Mouse (Mus musculus) hindlimb bud, embryonic 11.5 days (tissue): ENCODE measurements at regions not wholly inside any gene's neighbourhood (a gene's known extent, or its start where the extent isn't known, plus 50 kb on each side); places are given as distances from the start of the nearest gene placed in this dataset.
"Not testable (repeated sequence)": the region's sequence is repeated elsewhere in the genome, so short reads cannot be mapped to it uniquely, and the experiment has no call there.

Source experiments
- DNase-seq: peaks from one replicate; pipeline ENCODE4 v3.0.0-alpha.2; 2012; ENCODE audit warnings: low read depth, low spot score; ENCODE audit errors: extremely low spot score

DNA sequence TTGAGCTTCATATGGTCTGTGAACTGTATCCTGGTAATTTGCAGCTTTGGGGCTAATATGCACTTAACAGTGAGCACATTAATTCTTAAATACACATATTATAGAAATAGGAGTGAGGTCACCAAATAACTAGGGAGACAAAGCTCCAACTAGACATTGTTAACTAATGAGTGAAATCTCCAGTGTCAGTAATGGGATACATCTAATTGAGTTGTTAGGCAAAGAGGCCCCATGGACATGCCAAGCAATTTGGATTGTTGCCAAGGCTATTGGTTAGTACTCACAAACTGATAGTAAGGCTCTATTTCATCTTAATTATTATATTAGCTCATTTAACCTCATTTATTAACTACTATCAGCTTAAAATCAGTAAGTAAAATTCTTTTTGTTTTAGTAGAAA, 698.5 kb downstream of the Triml1 start:
- DNase-seq, result no peak

DNA sequence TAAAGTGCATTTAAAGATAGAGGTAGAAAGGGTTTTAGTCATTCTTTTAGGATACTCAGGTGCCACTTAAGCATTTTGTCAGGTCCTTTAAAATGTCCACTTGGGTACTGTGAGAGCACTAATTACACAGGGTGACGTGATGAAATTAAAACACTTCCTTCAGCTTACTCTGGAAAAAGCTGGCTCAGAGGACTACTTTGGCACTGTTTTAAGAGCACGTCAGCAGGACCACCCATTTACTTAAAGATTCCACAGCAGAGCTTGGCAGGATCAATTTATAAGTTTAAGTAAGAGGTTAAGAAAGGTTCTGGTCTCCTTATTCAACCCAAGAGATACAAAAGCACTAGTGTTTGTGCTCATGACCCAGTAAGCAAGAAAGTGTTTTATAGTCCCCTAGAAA, 738.7 kb downstream of the Triml1 start:
- no peak for DNase-seq

DNA sequence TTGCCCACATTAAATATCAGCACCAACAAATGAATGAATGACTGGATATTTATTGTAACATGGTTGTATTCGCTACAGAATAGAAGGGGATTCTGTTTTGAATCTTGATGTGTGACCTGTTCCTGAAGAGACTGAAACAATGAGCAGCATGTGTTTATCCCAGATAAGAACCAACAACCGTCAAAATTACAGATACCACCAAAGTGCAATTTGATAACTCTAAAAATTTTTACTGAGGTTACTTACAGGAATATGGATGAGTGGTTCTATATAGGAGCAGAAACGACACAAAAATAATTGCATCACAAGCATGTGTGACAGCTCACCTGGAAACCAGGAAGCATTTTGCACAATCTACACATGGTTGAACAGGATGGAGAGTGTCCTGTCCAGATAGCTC, 744.4 kb downstream of the Triml1 start:
- DNase-seq, result no peak

DNA sequence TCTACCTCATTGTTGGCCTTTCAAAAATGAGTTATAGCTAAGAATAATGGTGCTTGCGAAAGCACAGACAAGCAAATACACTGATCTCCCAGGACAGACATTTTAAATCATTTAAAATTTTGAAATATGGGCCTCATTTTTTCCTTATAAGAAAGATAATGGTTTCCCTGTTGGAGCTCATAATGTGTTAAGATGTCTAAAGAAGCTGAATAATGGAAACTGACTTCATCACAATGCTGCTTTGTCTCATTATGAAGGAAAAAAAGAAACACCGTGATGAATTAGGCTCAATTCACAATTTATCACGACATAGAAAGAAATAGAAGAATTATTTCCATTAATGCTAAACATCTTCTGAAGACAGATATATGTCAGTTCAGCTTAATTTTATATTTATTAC, 752.5 kb downstream of the Triml1 start:
- DNase-seq, result no peak

DNA sequence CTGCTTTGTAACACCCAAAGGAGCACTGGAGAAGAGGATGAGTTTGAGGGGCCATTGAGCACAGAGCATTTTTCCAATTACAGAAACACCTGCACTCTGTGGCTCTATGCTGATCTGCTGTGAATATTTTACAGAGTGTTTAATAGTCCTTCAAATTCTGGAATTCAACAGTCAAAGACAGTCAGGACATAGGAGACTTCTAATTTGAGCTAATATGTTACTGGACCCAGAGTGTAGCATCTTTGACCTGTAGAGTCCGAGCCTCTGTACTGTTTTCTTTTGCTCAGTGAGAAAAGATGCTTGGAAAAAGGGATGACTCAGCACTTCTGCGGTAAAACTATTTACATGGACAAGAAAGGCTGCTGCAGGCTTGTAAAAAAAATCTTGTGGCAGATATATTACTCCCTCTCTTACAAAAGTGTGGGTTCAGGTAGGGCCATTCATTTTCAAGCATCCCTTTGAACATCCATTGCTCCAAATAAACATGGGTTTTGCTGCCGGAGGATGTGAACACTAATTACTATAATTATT, 793.1 kb downstream of the Triml1 start:
- DNase-seq, result no peak

DNA sequence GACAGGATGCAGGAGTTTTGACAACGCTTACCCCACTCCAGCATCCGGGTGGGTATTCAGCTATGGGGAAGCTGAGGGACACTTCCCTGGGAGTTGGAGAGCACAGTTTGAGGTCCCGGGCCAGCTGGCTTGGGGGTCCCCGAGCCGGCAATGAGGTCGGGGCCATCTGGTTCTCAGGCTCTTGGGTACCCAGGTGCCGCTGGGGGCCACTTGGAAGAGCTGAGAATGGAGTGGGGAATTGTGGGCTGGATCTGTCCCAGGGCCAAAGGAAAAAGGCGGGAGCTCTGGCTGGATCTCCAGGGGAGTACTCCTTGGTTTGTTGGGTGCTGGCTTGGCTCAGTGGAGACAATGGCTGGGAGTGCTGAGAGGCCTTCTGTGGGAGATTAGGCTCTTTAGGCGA, 806.6 kb downstream of the Triml1 start:
- DNase-seq, result no peak

DNA sequence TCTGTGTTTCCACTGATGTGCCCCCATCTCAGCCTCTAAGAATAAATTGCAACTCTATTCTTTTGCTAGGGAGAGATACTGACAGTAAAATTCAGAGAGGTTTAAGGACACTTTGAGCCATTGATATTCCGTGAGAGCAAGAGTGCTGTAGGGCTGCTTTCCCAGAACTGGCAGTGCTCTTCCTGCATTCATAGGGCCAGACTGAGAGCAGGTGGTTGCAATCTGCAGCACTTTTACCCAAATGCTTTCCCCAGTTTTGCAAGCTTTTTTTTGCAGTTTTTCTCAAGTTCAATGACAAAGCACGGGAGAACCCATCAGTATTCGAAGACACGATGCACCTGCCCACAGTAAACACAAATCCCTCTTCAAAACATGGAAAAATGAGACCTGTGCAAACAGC, 816.6 kb downstream of the Triml1 start:
- DNase-seq, result no peak

DNA sequence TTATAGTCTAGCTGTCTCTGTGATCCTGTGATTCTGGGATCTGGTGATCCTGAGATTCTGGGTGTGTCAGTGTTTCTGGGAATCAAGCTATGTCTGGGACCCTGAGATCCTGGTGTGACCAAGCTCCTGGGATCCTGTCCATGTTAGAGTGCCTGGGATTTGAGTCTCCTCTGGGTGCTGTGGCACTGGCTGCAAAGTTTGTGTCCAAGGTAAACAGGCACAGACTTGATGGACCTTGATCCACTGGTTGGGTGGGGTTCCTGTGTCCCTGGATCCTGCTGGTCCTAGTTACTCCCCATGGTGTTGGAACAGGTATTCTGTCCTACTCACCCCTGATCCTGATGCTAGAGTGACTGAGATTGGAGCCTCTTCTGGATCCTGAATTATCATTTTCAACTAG, 818.4 kb downstream of the Triml1 start:
- DNase-seq, result no peak

DNA sequence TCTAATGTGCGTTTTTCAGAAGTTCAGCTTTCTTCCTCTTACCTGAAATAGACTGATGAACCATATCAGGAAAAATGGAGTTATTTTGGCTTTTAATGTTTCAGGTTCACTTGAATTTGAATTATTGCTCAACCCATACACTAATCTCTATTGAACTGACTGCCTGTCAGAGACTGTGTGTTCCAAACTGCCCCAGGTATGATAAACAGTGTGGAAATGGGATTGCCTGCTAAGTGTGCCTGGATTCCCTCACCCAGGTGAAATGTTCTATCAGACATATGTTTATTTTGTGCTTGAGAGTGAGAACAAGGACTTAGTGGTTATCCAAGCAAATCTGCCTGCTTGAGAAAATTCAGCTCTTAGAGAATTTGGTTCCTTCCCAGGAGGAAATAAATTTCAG, 830.2 kb downstream of the Triml1 start:
- DNase-seq, result no peak

DNA sequence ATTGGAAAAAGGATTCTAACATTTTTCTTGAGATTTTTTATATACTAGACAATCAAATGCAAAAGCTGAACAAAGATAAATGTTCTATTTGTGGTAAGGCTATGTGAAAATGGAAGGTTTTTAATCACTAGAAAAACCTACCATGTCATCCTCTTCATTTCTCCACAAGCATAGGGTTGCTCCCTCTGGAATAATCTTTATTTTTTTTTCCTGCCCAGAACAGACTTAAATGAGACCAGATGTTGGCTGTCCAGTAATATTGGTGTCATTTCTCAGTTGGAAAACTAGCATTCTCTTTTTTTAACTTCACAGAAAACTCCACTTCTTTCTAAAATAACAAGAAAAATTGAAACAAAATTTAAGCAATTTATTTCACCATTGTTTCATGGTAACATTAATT, 849.9 kb downstream of the Triml1 start:
- DNase-seq, result no peak

DNA sequence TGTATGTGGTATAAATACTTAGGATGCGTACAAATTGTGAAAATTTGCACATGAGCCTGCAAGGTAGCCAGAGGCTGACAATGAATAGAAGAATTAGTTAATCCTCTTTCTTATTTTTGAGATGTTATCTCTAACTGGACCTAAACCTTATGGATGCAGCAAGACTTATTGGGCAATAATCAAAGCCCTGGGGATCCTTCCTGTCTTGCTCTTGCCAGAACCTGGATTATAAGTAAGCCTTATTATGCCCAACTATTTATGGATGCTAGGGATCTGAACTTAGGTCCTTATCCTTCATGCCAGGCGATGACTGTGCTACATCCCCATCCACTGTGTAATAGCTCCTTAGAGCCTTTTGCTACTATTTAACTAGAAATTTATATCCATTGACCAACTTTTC, 859.3 kb downstream of the Triml1 start:
- DNase-seq, result no peak

DNA sequence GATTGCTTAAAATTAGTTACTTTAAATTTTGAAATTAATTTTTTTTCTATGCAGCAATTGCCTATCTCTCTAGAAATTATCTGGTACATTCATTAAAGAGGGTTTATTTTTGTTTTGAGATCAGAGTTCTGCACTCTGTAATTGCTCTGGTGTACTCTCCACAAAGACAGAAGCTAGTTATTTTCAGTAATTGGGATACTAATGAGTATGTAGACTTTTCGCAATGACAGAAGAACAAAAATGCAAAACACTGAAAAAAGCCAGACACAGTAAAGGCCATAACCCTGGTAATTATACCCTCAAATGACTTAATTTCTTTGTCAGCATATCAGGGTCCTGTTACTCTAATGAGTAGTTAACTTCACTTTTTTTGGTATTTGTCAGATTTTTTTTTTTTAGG, 836.5 kb upstream of the Frg1 start:
- no peak for DNase-seq

DNA sequence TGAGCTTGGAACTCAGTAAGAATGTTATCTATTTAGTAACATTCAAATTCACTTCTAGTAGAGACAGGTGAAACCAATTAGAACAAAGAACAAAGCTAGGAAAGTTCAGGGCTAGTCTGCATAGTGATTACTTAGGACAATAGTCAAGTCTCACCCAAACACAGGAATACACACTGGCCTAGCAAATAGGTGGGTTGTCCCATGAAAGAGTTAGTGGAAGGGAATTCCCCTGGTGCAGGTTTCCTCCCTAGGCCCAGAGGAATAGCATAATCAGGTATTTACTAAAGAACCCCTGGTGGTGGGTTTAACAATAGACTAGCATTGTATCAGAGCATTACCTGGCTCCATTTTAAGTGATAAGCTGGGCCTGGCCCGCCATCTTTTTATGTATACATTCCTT, 825.4 kb upstream of the Frg1 start:
- not testable (repeated sequence) for DNase-seq

DNA sequence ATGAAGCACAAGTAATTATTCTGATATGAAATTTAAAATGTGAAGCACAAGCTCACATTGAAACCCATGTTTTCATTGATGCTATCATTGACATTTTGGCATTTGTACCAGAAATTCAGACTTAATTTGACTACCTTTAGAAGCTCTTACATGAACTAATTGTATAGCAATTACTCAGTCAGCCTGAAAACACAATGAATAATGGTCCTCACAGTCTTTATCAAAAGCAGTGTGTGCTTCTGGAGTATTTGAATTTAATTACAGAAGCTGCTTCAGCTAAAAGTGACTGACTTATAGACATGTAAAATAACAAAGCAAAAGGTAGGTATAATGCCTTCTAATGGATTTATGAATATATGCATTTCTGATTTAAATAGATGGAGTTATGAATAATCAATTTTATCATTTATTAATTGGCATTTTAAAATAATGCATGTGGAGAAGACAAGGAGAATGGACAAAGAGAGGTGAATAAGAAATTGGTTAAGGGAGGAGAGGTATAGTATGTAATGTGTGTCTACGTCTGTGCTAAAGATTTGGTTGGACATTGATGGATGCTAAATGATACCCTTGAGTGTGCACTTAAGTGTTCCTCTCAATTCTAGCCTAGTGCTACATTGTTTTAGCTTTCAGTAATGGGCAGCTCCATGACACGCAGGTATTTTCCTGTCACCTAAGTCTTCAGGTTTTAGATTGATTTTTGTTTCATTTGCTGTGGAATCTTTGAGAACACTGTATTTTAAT, 803.2 kb upstream of the Frg1 start:
- no peak for DNase-seq

DNA sequence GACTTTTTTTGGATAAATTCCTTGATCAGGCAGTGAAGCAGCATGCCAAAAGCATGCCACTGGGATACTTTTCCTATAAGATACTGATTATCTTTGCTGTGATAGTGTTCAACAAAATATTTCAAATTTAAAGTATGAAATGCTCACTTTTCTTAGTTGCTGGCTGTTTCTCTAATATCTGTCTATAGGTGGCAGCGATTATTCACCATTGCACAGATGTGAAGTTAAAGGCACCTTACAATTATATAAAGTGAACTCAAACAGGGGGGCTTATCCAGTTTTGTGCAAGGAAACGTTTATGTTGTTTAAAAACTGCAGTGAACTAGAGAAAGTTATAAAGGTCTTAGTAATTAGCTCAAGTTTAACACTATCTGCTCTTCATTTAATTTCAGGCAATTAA, 794.1 kb upstream of the Frg1 start:
- DNase-seq, result no peak

DNA sequence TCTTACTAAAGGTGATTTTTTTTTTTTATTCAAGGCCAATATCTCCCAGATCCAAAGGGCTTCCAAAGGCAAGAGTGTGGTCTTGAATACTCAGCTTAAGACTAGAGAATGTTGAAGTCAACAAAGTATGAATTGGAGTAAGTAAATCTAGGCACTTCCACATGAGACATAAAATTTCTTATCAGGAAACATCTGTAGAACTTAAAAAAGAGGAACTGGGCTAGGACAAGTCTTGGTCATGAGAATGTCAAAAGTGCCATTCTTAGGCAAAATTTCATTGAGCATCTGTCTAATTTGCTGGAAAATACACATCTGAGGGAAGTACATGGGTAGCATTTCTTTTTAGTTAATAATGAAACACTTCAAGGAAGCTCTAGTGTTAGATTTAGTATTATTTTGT, 793.1 kb upstream of the Frg1 start:
- no peak for DNase-seq

DNA sequence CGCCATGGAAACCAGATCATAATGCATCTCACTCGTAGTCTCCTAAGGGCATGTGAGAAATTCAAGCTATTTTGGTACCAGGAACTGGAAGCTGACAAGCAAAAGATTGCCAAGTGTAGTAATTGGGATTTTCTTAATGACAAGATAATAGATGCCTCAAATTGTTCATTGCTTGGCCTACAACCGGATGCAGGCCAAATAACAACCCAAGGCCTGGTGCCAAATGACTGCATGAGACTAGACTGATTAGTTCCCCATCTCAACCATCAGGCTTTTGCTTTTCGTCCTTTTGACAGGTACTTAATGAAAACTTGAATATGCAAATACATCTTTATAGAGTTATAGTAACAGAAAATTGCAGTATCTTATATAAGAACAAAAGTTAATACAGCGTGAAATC, 780.4 kb upstream of the Frg1 start:
- no peak for DNase-seq

DNA sequence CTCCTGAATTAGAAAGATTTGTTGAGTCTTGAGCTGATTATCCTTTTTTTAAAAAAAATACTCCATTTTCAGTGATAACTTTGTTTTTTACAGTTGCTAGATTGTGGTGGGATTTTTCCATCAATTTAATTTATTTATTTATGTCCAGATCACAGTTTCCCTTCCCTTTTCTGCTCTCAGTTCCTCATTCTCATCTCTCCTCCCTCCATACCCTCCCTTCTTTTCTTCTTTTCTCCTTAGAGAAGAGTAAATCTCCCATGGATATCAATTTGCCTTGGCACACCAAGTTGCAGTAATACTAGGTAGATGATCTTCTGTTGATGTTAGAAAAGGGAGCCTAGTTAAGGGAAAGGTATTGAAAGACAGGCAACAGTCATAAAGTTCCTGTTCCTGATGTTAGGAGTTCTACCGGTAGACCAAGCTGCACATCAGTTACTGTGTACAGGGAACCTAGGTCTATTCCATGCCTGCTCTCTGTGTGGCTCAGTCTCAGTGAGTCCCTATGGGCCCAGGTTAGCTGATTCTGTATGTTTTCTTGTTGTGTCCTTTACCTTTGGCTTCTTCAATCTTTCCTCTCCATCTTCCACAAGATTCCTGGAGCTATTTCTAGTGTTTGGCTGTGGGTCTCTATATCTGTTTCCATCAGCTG, 777.2 kb upstream of the Frg1 start:
- DNase-seq, result no peak

DNA sequence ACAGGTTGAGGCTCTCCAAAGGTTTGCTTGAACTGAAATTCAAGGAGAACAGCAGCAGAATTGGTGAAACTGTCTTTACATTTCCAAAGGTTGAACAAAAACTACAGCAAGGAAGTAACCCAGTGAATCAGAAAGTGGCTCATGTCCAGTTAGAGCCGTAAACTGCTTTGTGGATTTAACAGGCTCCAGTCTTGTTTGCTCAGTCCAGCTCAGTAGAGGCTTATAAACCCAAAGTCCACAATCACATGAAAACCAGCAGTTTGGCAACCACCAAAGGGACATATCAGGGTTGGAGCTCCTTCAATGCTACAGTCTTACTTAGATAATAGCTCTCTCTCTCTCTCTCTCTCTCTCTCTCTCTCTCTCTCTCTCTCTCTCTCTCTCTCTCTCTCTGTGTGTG, 770.2 kb upstream of the Frg1 start:
- no peak for DNase-seq

DNA sequence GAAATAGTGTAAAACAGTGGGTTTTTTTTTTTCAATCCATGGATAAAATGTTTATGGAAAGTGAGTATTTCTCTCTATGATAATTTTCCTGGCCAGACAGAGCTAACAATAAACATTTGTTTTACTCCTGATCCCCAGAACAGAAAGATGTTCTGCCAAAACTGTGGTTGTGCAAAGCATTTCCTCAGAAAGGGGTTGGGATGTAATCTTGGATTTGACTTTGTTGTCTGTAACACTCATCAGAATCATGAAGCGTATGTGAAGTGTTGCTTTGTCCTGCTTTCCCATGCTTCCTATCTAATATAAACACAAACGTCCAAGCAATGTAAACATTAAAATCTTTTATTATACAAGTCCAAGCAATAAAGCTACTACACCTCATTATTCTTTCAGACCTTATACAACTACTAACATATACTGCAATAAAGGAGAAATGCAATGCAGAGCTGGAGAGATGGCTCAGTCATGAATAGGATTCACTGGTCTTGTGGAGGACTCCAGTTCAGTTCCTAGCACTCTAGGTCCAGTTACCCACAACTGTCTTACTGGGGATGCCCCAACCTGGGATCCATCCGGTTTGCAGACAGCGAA, 766.5 kb upstream of the Frg1 start:
- DNase-seq, result no peak

DNA sequence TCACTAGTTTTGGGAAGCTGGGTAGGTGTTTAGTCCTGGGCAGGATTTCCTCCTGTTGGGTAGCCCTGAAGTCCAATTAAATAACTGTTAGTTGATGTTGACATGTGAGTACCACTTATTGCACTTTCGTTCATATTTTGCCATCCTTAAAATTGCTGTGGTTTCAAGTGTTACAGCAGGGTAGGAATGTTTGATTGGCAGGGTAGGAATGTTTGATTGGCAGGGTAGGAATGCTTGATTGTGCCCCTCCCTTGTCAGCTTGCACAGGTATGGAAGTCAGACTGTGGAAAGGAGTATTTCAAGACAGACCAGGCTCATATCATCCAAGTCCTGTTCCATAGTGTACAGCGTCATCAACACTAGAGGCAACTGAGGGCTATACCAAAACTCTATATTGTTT, 745.6 kb upstream of the Frg1 start:
- DNase-seq, result no peak

DNA sequence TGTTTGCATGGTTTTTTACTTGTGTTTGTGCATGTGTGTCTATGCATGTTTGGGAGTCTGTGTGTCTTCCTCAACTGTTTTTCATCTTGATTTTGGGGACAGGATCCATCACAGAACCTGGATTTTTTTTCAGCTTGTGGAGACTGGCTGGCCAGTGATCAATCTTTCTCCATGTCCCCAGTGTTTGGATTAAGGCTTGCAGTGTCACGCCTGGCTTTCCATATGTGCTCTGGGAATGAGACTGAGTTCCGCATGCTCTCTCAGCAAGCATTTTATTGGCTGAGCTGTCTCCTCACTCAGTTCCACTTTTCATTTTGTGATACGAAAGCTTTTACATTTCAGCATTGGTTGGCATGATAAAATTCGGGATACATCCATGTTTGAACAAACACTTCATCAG, 740.1 kb upstream of the Frg1 start:
- no peak for DNase-seq
